Mouse (Mus musculus) heart, postnatal 0 days (tissue): ENCODE results near the gene Bscl2.

Experiments
- CTCF ChIP-seq: IDR thresholded peaks from 2 replicates; pipeline ENCODE4 v1.5.1; 2016; ENCODE audit warnings: antibody characterized with exemption, control low read depth, low read depth
- EP300 ChIP-seq: IDR thresholded peaks from 2 replicates; pipeline ENCODE4 v1.6.1; 2016; ENCODE audit warnings: antibody characterized with exemption, low read depth

DNA sequence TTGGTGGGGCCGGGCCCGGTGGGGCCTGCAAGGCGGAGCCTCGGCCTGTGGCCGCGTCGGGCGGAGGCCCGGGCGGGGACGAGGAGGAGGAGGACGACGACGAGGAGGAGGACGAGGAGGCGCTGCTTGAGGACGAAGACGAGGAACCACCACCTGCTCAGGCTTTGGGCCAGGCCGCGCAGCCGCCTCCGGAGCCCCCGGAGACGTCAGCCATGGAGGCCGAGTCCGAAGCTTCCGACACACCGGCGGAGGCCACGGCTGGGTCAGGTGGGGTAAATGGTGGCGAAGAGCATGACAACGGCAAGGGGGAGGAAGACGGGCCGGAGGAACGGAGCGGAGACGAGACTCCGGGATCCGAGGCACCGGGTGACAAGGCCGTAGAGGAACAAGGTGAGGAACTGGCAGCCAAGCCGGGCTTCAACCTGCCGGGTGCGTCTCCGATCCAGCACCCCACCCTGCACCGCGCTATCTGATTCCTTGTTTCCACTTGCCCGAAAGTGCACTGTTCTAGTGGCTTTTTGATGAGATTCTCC is 16.8 kb upstream of the Bscl2 start:
- TF ChIP-seq CTCF (no peak), EP300 (no peak)
